Mouse (Mus musculus): ENCODE data around the gene Olfr1294.

- TF ChIP-seq GATA1 (IDR thresholded peaks at IDR 0.05; ENCODE audit: borderline replicate concordance, low read length) (no peak), FLI1 (IDR thresholded peaks at IDR 0.05; ENCODE audit: low read length) (no peak)
Measured at GRCm38 (mm10) chr2:111540191-111540590, at the start of gene Olfr1294.

Data from megakaryocyte, embryonic 14.5 days (primary cell).